Mouse (Mus musculus) C2C12 (cell line): Measurements from ENCODE around the gene Slc6a11. TPM values are rescaled to one million over a fixed set of nuclear protein-coding genes. Genes with fewer than 3 reads are reported as not detected.

ENCODE experiments used
- H3K27me3 ChIP-seq: one replicate; pipeline ENCODE4 v1.6.1; 2011; ENCODE audit not compliant: control insufficient read depth, insufficient read depth, insufficient read length
- H3K36me3 ChIP-seq: one replicate; pipeline ENCODE4 v1.6.1; 2011; ENCODE audit not compliant: control insufficient read depth, insufficient read depth
- H3K4me3 ChIP-seq: one replicate; pipeline ENCODE4 v1.5.1; 2011; ENCODE audit warnings: mild to moderate bottlenecking, control low read depth; ENCODE audit not compliant: poor library complexity, insufficient read depth, severe bottlenecking
- H3K79me2 ChIP-seq: one replicate; pipeline ENCODE4 v1.6.1; 2011; ENCODE audit not compliant: control insufficient read depth, insufficient read depth
- H3K79me3 ChIP-seq: one replicate; pipeline ENCODE4 v1.6.1; 2011; ENCODE audit warnings: low read depth, control low read depth
- H3ac ChIP-seq: one replicate; pipeline ENCODE3; 2011; ENCODE audit warnings: low read depth; ENCODE audit not compliant: control insufficient read depth, insufficient read length
- CEBPB ChIP-seq: IDR thresholded peaks from one replicate; pipeline ENCODE4 v1.6.1; 2011; ENCODE audit warnings: low read depth, mild to moderate bottlenecking, control low read depth, moderate library complexity
- CTCF ChIP-seq: IDR thresholded peaks from one replicate; pipeline ENCODE4 v1.5.1; 2011; ENCODE audit not compliant: control insufficient read depth, insufficient read depth, insufficient read length
- FOSL1 ChIP-seq: IDR thresholded peaks from one replicate; pipeline ENCODE4 v1.8.0; 2011; ENCODE audit warnings: mild to moderate bottlenecking, low read length; ENCODE audit not compliant: poor library complexity, insufficient read depth, severe bottlenecking
- MAX ChIP-seq: IDR thresholded peaks from one replicate; pipeline ENCODE4 v1.6.1; 2011; ENCODE audit warnings: mild to moderate bottlenecking, control low read depth
- MYOD1 ChIP-seq: IDR thresholded peaks from one replicate; pipeline ENCODE4 v1.6.1; 2011; ENCODE audit warnings: low read depth; ENCODE audit not compliant: control insufficient read depth, insufficient read length
- MYOG ChIP-seq: IDR thresholded peaks from one replicate; pipeline ENCODE4 v1.6.1; 2011; ENCODE audit not compliant: control insufficient read depth, insufficient read length; ENCODE audit errors: extremely low read depth
- USF1 ChIP-seq: IDR thresholded peaks from one replicate; pipeline ENCODE4 v1.6.1; 2011; ENCODE audit warnings: low read depth, mild to moderate bottlenecking, control low read depth, moderate library complexity
- polyA plus RNA-seq: library from polyadenylated mRNA; unstranded; fragments of >200 nt; fragmentation: generic; extraction: Trizol; gene quantifications from one replicate; pipeline ENCODE4 v1.2.1, GENCODE M21; 2012; ENCODE audit warnings: missing spikeins

Slc6a11 gene
- polyA plus RNA-seq, 1 experiment, result not detected

- no peaks in the 10 kb centered on the region for H3K79me2 ChIP-seq
- no peak overlapping the region for H3ac ChIP-seq
- no peaks in the 10 kb centered on the region for H3K79me3 ChIP-seq
- peaks cover 89% of the 10 kb centered on the region for H3K27me3 ChIP-seq
- TF ChIP-seq CTCF (no peak), FOSL1 (no peak), MAX (no peak), USF1 (no peak), MYOG (no peak), CEBPB (no peak), MYOD1 (no peak)
- H3K36me3 ChIP-seq, result no peaks in the 10 kb centered on the region
- H3K4me3 ChIP-seq, result no peak overlapping the region
Measured at GRCm38 (mm10) chr6:114283927-114284703, 153.1 kb downstream of the Slc6a11 start.

GRCm38 (mm10) chr6:114285424-114285823, 154.4 kb downstream of the Slc6a11 start:
- H3K27me3 ChIP-seq, result peaks cover 88% of the 10 kb centered on the region

DNA sequence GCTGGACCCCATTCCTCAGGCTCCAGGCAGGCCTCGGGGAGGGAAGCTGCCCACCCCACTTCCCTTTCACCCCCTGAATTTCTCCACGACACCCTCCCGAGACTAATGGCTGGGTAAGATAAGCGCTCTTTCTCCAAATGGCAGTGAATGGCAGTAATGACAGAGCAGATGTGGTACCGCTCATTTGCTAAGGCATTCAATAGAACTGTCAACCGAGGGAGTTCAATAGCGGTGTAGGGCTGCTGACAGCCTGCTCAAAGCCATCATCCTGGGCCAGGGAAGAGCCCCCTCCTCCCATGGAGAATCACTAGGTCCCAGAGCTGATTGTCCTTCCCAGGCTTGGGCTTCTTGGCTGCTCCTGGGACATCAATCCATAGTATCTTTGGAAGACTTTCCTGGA, 158.1 kb downstream of the Slc6a11 start:
- Histone ChIP-seq H3K27me3 (peaks cover 90% of the 10 kb centered on the region), H3ac (no peak overlapping the region), H3K79me2 (no peaks in the 10 kb centered on the region), H3K4me3 (no peak overlapping the region), H3K36me3 (no peaks in the 10 kb centered on the region), H3K79me3 (no peaks in the 10 kb centered on the region)
- no peak for TF ChIP-seq MYOD1
- no peak for TF ChIP-seq USF1
- TF ChIP-seq FOSL1, result no peak
- no peak for TF ChIP-seq MYOG
- no peak for TF ChIP-seq MAX
- TF ChIP-seq CTCF, result no peak
- no peak for TF ChIP-seq CEBPB

More at GRCm38 (mm10) chr6:114285424-114285823, 154.4 kb downstream of the Slc6a11 start:
- no peaks in the 10 kb centered on the region for H3K79me3 ChIP-seq
- H3ac ChIP-seq, result no peak overlapping the region
- no peak overlapping the region for H3K4me3 ChIP-seq
- no peaks in the 10 kb centered on the region for H3K36me3 ChIP-seq
- no peak for TF ChIP-seq MYOG
- TF ChIP-seq FOSL1, result no peak
- TF ChIP-seq USF1, result no peak
- no peak for TF ChIP-seq CEBPB
- no peaks in the 10 kb centered on the region for H3K79me2 ChIP-seq

DNA sequence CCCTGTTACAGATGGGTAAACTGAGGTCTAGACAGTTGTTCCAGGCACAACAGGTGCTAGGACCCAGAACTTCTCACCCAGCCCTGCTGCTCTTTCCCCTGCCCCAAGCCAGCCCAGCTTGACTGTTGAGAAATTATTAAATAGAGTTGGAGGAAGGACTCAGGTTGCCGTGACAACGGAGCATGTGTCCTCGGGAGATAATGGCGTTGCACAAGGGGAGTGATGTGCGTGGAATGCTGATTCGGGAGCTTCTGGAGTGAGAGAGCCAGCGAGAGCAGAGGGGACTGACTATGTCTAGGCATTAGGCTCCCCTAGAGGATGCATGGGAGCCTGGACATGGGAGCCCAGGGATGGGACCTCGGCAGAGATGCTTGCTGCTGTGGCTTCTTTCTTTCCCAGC, 159.1 kb downstream of the Slc6a11 start:
- H3ac ChIP-seq, result no peak overlapping the region

GRCm38 (mm10) chr6:114290929-114291328, 159.9 kb downstream of the Slc6a11 start:
- H3K27me3 ChIP-seq, result peaks cover 83% of the 10 kb centered on the region
- H3ac ChIP-seq, result no peak overlapping the region
- no peaks in the 10 kb centered on the region for H3K79me3 ChIP-seq
- TF ChIP-seq CTCF (no peak), MAX (no peak), USF1 (no peak), MYOG (no peak), CEBPB (no peak), MYOD1 (no peak), FOSL1 (no peak)
- no peaks in the 10 kb centered on the region for H3K79me2 ChIP-seq
- no peaks in the 10 kb centered on the region for H3K36me3 ChIP-seq
- no peak overlapping the region for H3K4me3 ChIP-seq

More for the DNA sequence above, 159.1 kb downstream of the Slc6a11 start:
- Histone ChIP-seq H3K36me3 (no peaks in the 10 kb centered on the region), H3K4me3 (no peak overlapping the region), H3K79me2 (no peaks in the 10 kb centered on the region), H3K27me3 (peaks cover 86% of the 10 kb centered on the region), H3K79me3 (no peaks in the 10 kb centered on the region)
- TF ChIP-seq CTCF (no peak), MYOD1 (no peak), USF1 (no peak), MYOG (no peak)

GRCm38 (mm10) chr6:114291396-114291795, 160.4 kb downstream of the Slc6a11 start:
- Histone ChIP-seq H3K4me3 (no peak overlapping the region), H3K79me2 (no peaks in the 10 kb centered on the region), H3K27me3 (peaks cover 78% of the 10 kb centered on the region), H3K79me3 (no peaks in the 10 kb centered on the region), H3K36me3 (no peaks in the 10 kb centered on the region), H3ac (no peak overlapping the region)
- no peak for TF ChIP-seq USF1
